Mouse (Mus musculus): ENCODE results near the gene Pgm1.
A peak's percentile ranks its signal among the peaks of the same experiment; 100 is the strongest.

Gene Pgm1

DNA sequence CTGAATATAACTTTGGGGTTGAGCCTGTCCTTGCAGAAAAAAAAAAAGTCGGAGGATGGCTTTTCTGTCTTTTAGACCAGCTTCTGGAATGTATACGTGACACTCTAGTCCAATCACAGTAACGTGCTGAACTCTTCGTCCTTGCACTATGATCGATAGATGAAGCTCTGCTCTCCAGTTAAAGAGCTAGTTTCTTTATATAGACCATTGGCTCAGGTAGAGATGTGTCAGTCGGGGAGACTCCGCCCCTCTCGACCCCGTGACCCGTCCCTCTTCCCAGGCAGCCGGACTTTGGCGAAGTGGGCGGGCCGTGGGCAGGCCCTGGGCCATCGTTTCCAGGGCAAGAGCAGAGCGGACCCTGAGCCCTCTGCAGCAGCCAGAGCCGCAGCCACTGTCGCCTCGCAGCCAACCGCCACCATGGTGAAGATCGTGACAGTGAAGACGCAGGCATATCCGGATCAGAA lies at the start of gene Pgm1:
Gene Pgm1 (plus strand): TSS at position 266 of the 464 bp plus-strand sequence.
- DNase-seq (ENCODE audit: low spot score): peak; percentile 84

DNA sequence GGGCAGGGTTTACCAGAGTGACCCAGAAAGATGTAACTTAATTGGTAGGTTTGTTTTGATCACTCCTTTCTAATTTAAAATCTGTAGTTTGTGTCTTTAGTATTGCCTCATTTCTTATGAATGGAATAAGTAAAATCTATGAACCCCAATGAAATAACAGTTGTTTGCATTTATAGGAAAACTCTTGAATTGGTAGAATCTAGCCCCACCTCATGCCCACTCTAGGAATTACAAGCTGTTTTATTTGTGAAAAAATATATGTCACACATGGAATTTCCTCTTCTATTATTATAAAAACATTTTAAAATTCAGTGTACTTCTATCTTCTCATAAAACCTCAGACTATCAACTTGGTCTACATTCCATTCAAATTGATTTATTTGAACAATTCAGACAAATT lies 47.3 kb upstream of the Pgm1 start:
- DNase-seq (ENCODE audit: low spot score): peak; percentile 64

GRCm38 (mm10) chr4:99882405-99882804 lies 46.8 kb upstream of the Pgm1 start:
- DNase-seq (ENCODE audit: low spot score): no peak

- peak; percentile 76 for DNase-seq (ENCODE audit: low spot score)
Observed at GRCm38 (mm10) chr4:99913894-99914451, 15.2 kb upstream of the Pgm1 start.

DNA sequence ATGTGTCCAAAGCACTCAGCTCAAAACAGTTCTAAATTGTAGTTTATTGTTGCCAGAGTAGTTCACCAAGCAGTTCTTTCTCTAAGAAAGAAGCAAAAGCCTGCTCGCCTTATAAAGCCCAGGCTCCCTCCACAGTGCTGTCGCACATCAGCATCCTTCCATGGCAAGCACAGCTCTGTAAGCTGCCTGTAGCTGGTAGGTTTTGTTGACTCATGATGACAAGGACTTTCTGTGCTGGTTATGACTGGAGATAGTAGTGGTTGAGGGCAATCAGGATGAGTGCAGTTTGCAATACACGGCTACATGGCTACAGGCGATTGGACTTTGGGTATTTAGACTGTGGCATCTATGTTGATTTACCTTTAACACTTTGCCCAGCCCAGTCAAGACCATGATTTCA lies 2.8 kb upstream of the Pgm1 start:
- DNase-seq (ENCODE audit: low spot score): no peak

DNA sequence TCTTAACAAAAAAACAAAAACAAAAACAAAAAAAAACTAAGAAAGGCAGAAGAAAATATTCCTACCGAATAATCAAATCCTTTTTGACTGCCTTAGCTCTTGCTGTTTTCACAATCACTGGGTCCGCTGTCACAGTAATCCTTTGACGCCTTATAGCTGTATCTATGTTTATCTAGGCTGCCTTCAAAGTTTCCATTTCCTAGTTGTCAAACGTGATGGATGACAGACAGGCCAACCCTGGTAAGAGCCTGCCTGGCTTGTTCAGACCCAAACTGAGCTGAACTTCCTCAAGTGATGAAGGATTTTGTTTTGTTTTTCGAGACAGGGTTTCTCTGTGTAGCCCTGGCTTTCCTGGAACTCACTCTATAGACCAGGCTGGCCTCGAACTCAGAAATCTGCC lies 693 bp upstream of the Pgm1 start:
- DNase-seq (ENCODE audit: low spot score): peak; percentile 17

GRCm38 (mm10) chr4:99929613-99930517 lies 651 bp downstream of the Pgm1 start, which contains the start of gene Itgb3bp:
TSS of gene Itgb3bp (minus strand) at chr4:99929813.
- DNase-seq (ENCODE audit: low spot score): peak; percentile 81

- DNase-seq (ENCODE audit: low spot score): peak; percentile 7
Observed at GRCm38 (mm10) chr4:99930518-99931239, 1.5 kb downstream of the Pgm1 start.

DNA sequence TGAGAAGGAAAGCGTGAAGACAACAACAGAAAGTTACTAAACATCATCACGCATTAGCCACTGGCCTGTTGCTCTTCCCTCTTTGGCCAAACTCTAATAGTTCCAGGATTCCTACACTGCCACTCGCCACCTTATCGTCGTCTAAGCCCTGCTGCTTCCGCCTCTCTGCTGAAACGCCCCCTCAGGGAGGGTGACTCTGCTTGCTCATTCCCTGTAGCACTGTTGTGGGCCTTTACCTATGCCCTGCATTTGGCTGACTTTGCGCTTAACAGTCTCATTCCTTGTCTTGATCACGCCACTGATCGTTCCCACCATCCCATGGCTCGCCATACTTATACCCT lies 2.0 kb downstream of the Pgm1 start:
- DNase-seq (ENCODE audit: low spot score): peak; percentile 7

DNA sequence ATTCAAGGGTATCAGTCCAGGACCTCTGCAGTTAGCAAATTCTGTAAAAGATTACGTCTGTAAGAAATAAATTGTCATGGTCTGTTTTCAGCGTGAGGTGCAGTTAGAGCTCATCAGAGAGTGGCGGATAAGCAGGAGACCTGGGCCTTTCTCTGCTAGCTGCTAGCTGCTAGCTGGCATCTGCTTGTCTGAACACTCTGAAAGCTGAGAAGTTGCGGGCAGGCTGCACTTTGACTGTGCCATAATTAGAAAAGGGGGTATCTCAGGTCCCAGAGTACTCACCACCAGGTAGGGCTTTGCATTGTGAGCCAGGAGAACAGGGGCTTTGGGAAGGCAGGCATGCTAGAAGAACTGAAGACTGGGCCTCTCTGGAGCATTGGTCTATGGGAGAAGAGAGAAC lies 2.6 kb downstream of the Pgm1 start:
- DNase-seq (ENCODE audit: low spot score): no peak

DNA sequence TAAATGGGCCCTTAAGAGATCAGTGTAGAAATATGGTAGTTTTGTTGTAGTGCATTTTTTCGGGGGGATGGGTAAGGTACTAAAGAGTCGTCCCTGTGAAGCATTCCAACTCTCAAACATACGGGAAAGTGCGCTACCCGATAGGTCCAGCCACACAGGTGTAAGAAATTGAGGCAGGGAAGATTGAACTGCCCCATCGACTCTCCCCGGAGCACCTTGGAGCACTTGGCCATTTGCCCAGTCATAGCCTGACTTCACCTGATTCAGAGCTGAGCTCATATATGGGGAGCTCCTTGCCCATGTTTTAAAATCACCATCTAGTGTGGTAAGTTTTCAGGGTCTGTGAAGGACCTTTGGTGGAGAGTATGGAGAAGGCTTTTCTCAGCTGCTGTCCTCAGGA lies 5.6 kb downstream of the Pgm1 start:
- DNase-seq (ENCODE audit: low spot score): no peak

DNA sequence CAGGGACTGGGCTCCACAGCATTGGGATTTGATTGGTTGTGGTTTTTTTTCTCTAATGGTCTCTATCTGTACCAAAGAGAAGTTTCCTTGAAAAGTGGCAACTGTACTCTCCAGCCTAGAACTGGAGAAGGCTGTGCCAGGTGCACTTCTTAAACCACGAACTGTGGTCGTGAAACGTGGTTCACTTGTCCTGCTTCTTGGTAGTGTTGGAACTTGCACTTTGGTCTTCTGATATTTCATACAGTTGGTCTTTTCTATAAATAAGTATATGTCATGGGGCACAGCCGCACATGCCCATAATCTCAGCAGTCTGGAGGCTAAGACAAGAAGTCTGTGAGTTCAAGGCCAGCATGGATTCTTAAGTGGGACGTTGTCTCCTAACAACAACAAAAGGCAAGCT lies 7.1 kb downstream of the Pgm1 start:
- DNase-seq (ENCODE audit: low spot score): no peak

DNA sequence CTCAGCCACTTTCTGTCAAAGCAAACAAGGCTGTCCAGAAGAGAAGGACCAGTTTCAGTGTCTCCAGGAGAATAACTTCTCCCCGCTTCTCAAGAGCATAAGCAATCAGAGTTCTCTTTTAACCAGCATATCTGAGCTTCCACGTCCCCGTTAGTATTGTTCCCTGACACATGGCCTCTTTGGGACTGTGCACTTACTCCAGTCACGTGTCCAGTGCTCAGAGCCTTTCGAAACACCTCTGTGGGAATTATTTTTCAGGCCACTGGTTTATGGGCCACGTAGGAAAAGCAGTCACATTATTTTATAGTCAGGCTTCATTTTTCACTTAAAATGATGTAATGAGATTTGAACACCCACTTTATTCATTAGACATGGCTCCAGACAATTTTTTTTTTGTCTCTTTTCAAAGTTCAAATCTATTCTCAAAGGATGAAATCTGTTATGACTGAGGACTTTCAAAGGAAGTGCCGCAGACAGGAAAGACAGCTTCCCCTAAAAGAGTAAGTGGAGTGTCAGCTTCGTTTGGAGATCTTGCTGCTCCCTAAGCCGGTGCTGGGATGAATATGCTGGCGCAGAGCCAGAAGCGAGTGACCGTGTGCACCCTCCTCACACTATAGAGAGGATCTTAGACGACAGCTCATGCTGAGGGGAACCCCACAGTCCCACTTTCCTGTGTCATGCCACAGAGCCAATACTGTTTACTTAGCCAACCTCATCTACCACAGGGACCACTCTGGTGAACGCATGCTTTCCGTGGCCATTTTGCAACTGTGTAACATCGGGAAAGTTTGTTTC lies 10.7 kb downstream of the Pgm1 start:
- DNase-seq (ENCODE audit: low spot score): no peak

DNA sequence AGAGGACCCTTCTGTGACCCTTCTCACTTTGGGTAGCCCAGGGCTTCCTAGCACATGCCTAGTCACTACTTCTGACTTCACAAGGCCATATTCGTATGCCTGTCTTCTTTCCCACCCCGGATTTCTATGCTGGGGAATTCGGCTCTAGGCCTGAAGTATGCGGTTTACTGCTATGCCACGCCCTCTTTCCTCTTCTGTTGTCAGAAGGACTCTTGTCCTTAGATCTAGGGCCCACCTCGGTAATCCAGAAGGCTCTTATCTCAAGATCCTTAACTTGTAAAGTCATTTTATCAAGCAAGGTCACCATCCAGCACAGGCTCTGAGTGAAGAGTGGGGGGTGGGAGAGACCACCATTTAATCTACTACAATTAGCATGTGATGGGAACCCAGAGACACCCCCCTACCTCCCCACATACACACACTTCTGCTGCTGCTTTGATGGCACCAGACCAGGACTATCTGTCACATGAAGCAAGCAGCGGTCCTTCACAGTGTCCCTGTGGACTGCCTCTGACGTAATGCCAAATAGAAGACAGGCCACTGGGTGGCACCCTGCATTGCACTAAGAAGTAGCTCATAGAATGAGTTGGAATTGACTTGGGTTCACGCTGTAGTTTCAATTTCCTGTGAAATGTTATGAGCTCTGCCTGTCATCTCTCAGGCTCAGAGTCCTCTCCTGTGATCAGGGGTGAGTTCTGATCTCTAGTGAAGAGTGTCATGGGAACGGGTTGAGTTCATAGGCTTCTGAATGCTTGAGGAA lies 12.6 kb downstream of the Pgm1 start:
- no peak for DNase-seq (ENCODE audit: low spot score)

DNA sequence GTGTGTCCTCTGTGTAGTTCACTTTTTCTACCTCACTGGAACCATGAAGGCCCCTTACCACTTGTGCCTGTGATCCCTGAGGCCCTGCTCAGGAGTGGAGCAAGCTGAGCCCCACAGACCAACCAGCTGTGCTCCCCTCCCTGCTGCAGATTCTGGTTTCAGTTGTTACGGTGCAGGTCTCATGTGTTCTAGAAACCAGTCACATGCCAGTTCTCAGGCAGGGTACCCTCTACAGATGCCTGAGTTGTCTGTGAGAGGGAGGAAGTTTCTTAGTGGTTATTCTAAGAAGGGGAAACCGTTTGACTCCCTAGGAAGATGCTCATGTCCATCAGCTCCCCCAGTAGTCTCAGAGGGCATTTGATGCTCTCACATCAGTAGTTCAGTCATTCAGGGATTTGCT lies 15.4 kb downstream of the Pgm1 start:
- no peak for DNase-seq (ENCODE audit: low spot score)

GRCm38 (mm10) chr4:99945011-99945410 lies 15.8 kb downstream of the Pgm1 start:
- no peak for DNase-seq (ENCODE audit: low spot score)

- no peak for DNase-seq (ENCODE audit: low spot score)
Observed at GRCm38 (mm10) chr4:99946516-99946915, 17.3 kb downstream of the Pgm1 start.

GRCm38 (mm10) chr4:99947192-99947591 lies 18.0 kb downstream of the Pgm1 start:
- DNase-seq (ENCODE audit: low spot score): peak; percentile 64

DNA sequence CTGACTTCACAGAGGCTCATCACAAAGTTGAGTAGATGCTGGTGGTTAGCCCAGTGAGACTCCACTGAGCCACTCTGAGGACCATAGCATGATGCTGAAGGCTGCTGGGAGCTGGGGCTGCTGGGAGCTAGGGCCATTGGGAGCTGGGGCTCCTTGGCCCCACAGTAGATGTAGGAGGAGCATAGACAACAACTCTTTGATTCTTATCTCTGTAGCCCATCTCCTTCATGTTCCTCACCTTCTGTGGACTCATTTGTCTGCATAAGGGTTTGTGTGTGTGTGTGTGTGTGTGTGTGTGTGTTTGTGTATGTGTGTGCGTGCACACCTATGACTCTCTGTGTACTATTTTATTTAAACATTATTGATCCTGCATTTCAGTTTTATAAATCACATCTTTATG lies 18.7 kb downstream of the Pgm1 start:
- no peak for DNase-seq (ENCODE audit: low spot score)

DNA sequence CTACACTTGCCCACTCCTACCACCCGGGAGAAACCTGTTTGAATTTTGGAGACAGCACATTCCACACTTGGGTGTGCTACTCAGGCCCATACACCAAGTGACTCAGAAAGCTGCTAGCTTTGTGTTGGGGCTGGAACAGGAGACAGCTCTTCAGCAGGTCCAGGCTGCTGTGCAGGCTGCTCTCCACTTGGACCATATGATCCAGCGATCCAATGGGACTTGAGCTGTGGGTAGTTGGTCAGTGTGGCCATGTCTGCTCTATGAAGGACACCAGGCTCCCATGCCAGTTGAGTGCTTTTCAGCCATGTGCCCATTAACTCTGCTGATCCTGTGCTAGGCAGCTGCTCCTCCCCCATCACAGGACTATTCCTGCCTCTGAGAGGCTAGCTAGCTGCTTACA lies 24.7 kb downstream of the Pgm1 start:
- DNase-seq (ENCODE audit: low spot score): no peak

GRCm38 (mm10) chr4:99955396-99955795 lies 26.2 kb downstream of the Pgm1 start:
- DNase-seq (ENCODE audit: low spot score): no peak
